Mouse (Mus musculus): ENCODE measurements at regions not wholly inside any gene's neighbourhood (a gene's known extent, or its start where the extent isn't known, plus 50 kb on each side); places are given as distances from the start of the nearest gene placed in this dataset.

- 56% methylated on average over 2 of the region's 2 CpGs for WGBS (ENCODE audit: insufficient replicate concordance)
- H3K4me2 ChIP-seq: no peak overlapping the region
Observed at GRCm38 (mm10) chr12:14088960-14089359, 62.9 kb downstream of the Fam84a start.

GRCm38 (mm10) chr12:14082771-14083170 lies 69.1 kb downstream of the Fam84a start:
- no peaks in the 10 kb centered on the region for H3K27me3 ChIP-seq (ENCODE audit: control insufficient read depth, insufficient read depth, low read length)
- H3K9ac ChIP-seq (ENCODE audit: low read depth, low read length): no peak overlapping the region
- H3K9me3 ChIP-seq (replicated peaks; ENCODE audit: control insufficient read depth, low read length): no peaks in the 10 kb centered on the region
- no peak overlapping the region for H3K4me2 ChIP-seq
- ATAC-seq (replicated peaks; ENCODE audit: insufficient number of reproducible peaks, low FRiP score, low TSS enrichment): no peak
- 80% methylated on average over 3 of the region's 3 CpGs for WGBS (ENCODE audit: insufficient replicate concordance)
- no peak overlapping the region for H3K4me3 ChIP-seq (ENCODE audit: low read depth, low read length)
- H3K4me1 ChIP-seq (ENCODE audit: control insufficient read depth, insufficient read depth, low read length): no peaks in the 10 kb centered on the region
- no peak overlapping the region for H3K27ac ChIP-seq (ENCODE audit: low read depth, low read length)
- no peaks in the 10 kb centered on the region for H3K36me3 ChIP-seq (ENCODE audit: control insufficient read depth, insufficient read depth, low read length)

More at GRCm38 (mm10) chr12:14088960-14089359, 62.9 kb downstream of the Fam84a start:
- ATAC-seq (replicated peaks; ENCODE audit: insufficient number of reproducible peaks, low FRiP score, low TSS enrichment): no peak
- no peaks in the 10 kb centered on the region for H3K27me3 ChIP-seq (ENCODE audit: control insufficient read depth, insufficient read depth, low read length)
- no peaks in the 10 kb centered on the region for H3K4me1 ChIP-seq (ENCODE audit: control insufficient read depth, insufficient read depth, low read length)
- H3K9me3 ChIP-seq (replicated peaks; ENCODE audit: control insufficient read depth, low read length): no peaks in the 10 kb centered on the region
- no peaks in the 10 kb centered on the region for H3K36me3 ChIP-seq (ENCODE audit: control insufficient read depth, insufficient read depth, low read length)
- H3K27ac ChIP-seq (ENCODE audit: low read depth, low read length): no peak overlapping the region
- no peak overlapping the region for H3K4me3 ChIP-seq (ENCODE audit: low read depth, low read length)
- no peak overlapping the region for H3K9ac ChIP-seq (ENCODE audit: low read depth, low read length)

GRCm38 (mm10) chr12:14079892-14080291 lies 72.0 kb downstream of the Fam84a start:
- H3K27ac ChIP-seq (ENCODE audit: low read depth, low read length): no peak overlapping the region
- no peak overlapping the region for H3K4me2 ChIP-seq
- no peak for ATAC-seq (replicated peaks; ENCODE audit: insufficient number of reproducible peaks, low FRiP score, low TSS enrichment)
- H3K36me3 ChIP-seq (ENCODE audit: control insufficient read depth, insufficient read depth, low read length): no peaks in the 10 kb centered on the region
- H3K27me3 ChIP-seq (ENCODE audit: control insufficient read depth, insufficient read depth, low read length): no peaks in the 10 kb centered on the region
- H3K9ac ChIP-seq (ENCODE audit: low read depth, low read length): no peak overlapping the region
- H3K9me3 ChIP-seq (replicated peaks; ENCODE audit: control insufficient read depth, low read length): no peaks in the 10 kb centered on the region
- H3K4me1 ChIP-seq (ENCODE audit: control insufficient read depth, insufficient read depth, low read length): no peaks in the 10 kb centered on the region
- H3K4me3 ChIP-seq (ENCODE audit: low read depth, low read length): no peak overlapping the region
- WGBS (ENCODE audit: insufficient replicate concordance): 50% methylated on average over 1 of the region's 1 CpGs

- Histone ChIP-seq H3K9ac (ENCODE audit: low read depth, low read length) (no peak overlapping the region), H3K4me1 (ENCODE audit: control insufficient read depth, insufficient read depth, low read length) (no peaks in the 10 kb centered on the region), H3K27me3 (ENCODE audit: control insufficient read depth, insufficient read depth, low read length) (no peaks in the 10 kb centered on the region), H3K4me2 (no peak overlapping the region), H3K27ac (ENCODE audit: low read depth, low read length) (no peak overlapping the region), H3K36me3 (ENCODE audit: control insufficient read depth, insufficient read depth, low read length) (no peaks in the 10 kb centered on the region), H3K4me3 (ENCODE audit: low read depth, low read length) (no peak overlapping the region), H3K9me3 (replicated peaks; ENCODE audit: control insufficient read depth, low read length) (no peaks in the 10 kb centered on the region)
- 57% methylated on average over 4 of the region's 4 CpGs for WGBS (ENCODE audit: insufficient replicate concordance)
- ATAC-seq (replicated peaks; ENCODE audit: insufficient number of reproducible peaks, low FRiP score, low TSS enrichment): no peak; the same call in 1 of the 2 replicates
Observed at GRCm38 (mm10) chr12:14069049-14069448, 82.8 kb downstream of the Fam84a start.

- Histone ChIP-seq H3K4me2 (no peak overlapping the region), H3K9ac (ENCODE audit: low read depth, low read length) (no peak overlapping the region), H3K4me3 (ENCODE audit: low read depth, low read length) (no peak overlapping the region), H3K27me3 (ENCODE audit: control insufficient read depth, insufficient read depth, low read length) (no peaks in the 10 kb centered on the region), H3K27ac (ENCODE audit: low read depth, low read length) (no peak overlapping the region), H3K36me3 (ENCODE audit: control insufficient read depth, insufficient read depth, low read length) (no peaks in the 10 kb centered on the region), H3K4me1 (ENCODE audit: control insufficient read depth, insufficient read depth, low read length) (no peaks in the 10 kb centered on the region), H3K9me3 (replicated peaks; ENCODE audit: control insufficient read depth, low read length) (no peaks in the 10 kb centered on the region)
- ATAC-seq (replicated peaks; ENCODE audit: insufficient number of reproducible peaks, low FRiP score, low TSS enrichment): no peak
- WGBS (ENCODE audit: insufficient replicate concordance): 61% methylated on average over 3 of the region's 3 CpGs
Observed at GRCm38 (mm10) chr12:14065401-14065800, 86.5 kb downstream of the Fam84a start.

- WGBS (ENCODE audit: insufficient replicate concordance): 80% methylated on average over 4 of the region's 4 CpGs
- no peak for ATAC-seq (replicated peaks; ENCODE audit: insufficient number of reproducible peaks, low FRiP score, low TSS enrichment)
- H3K4me3 ChIP-seq (ENCODE audit: low read depth, low read length): no peak overlapping the region
- no peaks in the 10 kb centered on the region for H3K4me1 ChIP-seq (ENCODE audit: control insufficient read depth, insufficient read depth, low read length)
- no peak overlapping the region for H3K4me2 ChIP-seq
- no peaks in the 10 kb centered on the region for H3K36me3 ChIP-seq (ENCODE audit: control insufficient read depth, insufficient read depth, low read length)
- no peak overlapping the region for H3K27ac ChIP-seq (ENCODE audit: low read depth, low read length)
- H3K9ac ChIP-seq (ENCODE audit: low read depth, low read length): no peak overlapping the region
- H3K27me3 ChIP-seq (ENCODE audit: control insufficient read depth, insufficient read depth, low read length): no peaks in the 10 kb centered on the region
- no peaks in the 10 kb centered on the region for H3K9me3 ChIP-seq (replicated peaks; ENCODE audit: control insufficient read depth, low read length)
Observed at GRCm38 (mm10) chr12:14063276-14063675, 88.6 kb downstream of the Fam84a start.

- 75% methylated on average over 4 of the region's 4 CpGs for WGBS (ENCODE audit: insufficient replicate concordance)
Observed at GRCm38 (mm10) chr12:14056116-14056515, 95.7 kb downstream of the Fam84a start.

GRCm38 (mm10) chr12:14032363-14032762 lies 119.5 kb downstream of the Fam84a start:
- Histone ChIP-seq H3K4me1 (ENCODE audit: control insufficient read depth, insufficient read depth, low read length) (no peaks in the 10 kb centered on the region), H3K9me3 (replicated peaks; ENCODE audit: control insufficient read depth, low read length) (no peaks in the 10 kb centered on the region), H3K9ac (ENCODE audit: low read depth, low read length) (no peak overlapping the region), H3K27me3 (ENCODE audit: control insufficient read depth, insufficient read depth, low read length) (no peaks in the 10 kb centered on the region), H3K36me3 (ENCODE audit: control insufficient read depth, insufficient read depth, low read length) (no peaks in the 10 kb centered on the region), H3K4me3 (ENCODE audit: low read depth, low read length) (no peak overlapping the region), H3K27ac (ENCODE audit: low read depth, low read length) (no peak overlapping the region), H3K4me2 (no peak overlapping the region)
- no peak for ATAC-seq (replicated peaks; ENCODE audit: insufficient number of reproducible peaks, low FRiP score, low TSS enrichment)
- 83% methylated on average over 1 of the region's 1 CpGs for WGBS (ENCODE audit: insufficient replicate concordance)

More at GRCm38 (mm10) chr12:14056116-14056515, 95.7 kb downstream of the Fam84a start:
- no peak overlapping the region for H3K27ac ChIP-seq (ENCODE audit: low read depth, low read length)
- no peaks in the 10 kb centered on the region for H3K9me3 ChIP-seq (replicated peaks; ENCODE audit: control insufficient read depth, low read length)
- H3K36me3 ChIP-seq (ENCODE audit: control insufficient read depth, insufficient read depth, low read length): no peaks in the 10 kb centered on the region
- H3K4me2 ChIP-seq: no peak overlapping the region
- no peak for ATAC-seq (replicated peaks; ENCODE audit: insufficient number of reproducible peaks, low FRiP score, low TSS enrichment)
- no peak overlapping the region for H3K4me3 ChIP-seq (ENCODE audit: low read depth, low read length)
- H3K9ac ChIP-seq (ENCODE audit: low read depth, low read length): no peak overlapping the region
- no peaks in the 10 kb centered on the region for H3K27me3 ChIP-seq (ENCODE audit: control insufficient read depth, insufficient read depth, low read length)
- no peaks in the 10 kb centered on the region for H3K4me1 ChIP-seq (ENCODE audit: control insufficient read depth, insufficient read depth, low read length)

- no peak for ATAC-seq (replicated peaks; ENCODE audit: insufficient number of reproducible peaks, low FRiP score, low TSS enrichment)
- Histone ChIP-seq H3K4me2 (no peak overlapping the region), H3K4me3 (ENCODE audit: low read depth, low read length) (no peak overlapping the region), H3K27me3 (ENCODE audit: control insufficient read depth, insufficient read depth, low read length) (no peaks in the 10 kb centered on the region), H3K36me3 (ENCODE audit: control insufficient read depth, insufficient read depth, low read length) (no peaks in the 10 kb centered on the region), H3K4me1 (ENCODE audit: control insufficient read depth, insufficient read depth, low read length) (no peaks in the 10 kb centered on the region), H3K9me3 (replicated peaks; ENCODE audit: control insufficient read depth, low read length) (no peaks in the 10 kb centered on the region), H3K27ac (ENCODE audit: low read depth, low read length) (no peak overlapping the region), H3K9ac (ENCODE audit: low read depth, low read length) (no peak overlapping the region)
Observed at GRCm38 (mm10) chr12:14015271-14015670, 136.6 kb downstream of the Fam84a start.
